20 mouse cellular contexts compared by ENCODE assay signal in genomic region chr16:49532071-49532686, GRCm38 (mm10).
DNase-seq lines count a peak whose midpoint lies in the region; ATAC-seq and TF ChIP-seq lines count a peak whose summit lies in the region.
"Had no signal": no experiment of that assay in that cellular context is flagged by ENCODE, and none has a peak within 500 bp of the region (broad histone marks: within the 10 kb centered on the region; RNA-seq: fewer than 3 reads in every experiment).

No protein-coding gene starts in this region.

- ATAC-seq in liver, embryonic 12.5 days = no peak
- ATAC-seq in midbrain, embryonic 15.5 days (replicated peaks) = peak; percentile 54; the same call in 1 of the 2 replicates
- no peak for ATAC-seq in midbrain, postnatal 0 days (ENCODE audit: low FRiP score)
- ATAC-seq in hindbrain, embryonic 16.5 days = peak; percentile 37
- ATAC-seq: liver, postnatal 0 days had no signal

- H3K79me2 ChIP-seq in liver, adult 2 months (ENCODE audit: control insufficient read depth, insufficient read depth, low read length) = no peaks in the 10 kb centered on the region

- no peak overlapping the region for H3K9ac ChIP-seq in liver, adult 2 months (ENCODE audit: low read depth, low read length)
- no peak overlapping the region for H3K9ac ChIP-seq in liver, embryonic 12.5 days
- no peak overlapping the region for H3K9ac ChIP-seq in midbrain, embryonic 15.5 days
- H3K9ac ChIP-seq in midbrain, postnatal 0 days (replicated peaks; ENCODE audit: low read length, poor library complexity, severe bottlenecking) = no peak overlapping the region
- no peak overlapping the region for H3K9ac ChIP-seq in hindbrain, embryonic 16.5 days (ENCODE audit: low read depth, low read length)
- H3K9ac ChIP-seq: liver, postnatal 0 days had no signal

- H3K27ac ChIP-seq in heart, embryonic 10.5 days = peak overlapping the region; percentile 36; the same call in 1 of the 2 replicates
- peak overlapping the region; percentile 20 for H3K27ac ChIP-seq in liver, adult 2 months (replicated peaks; ENCODE audit: insufficient read depth, low read depth, low read length)
- H3K27ac ChIP-seq in liver, embryonic 12.5 days = no peak overlapping the region
- H3K27ac ChIP-seq in midbrain, embryonic 15.5 days = no peak overlapping the region
- no peak overlapping the region for H3K27ac ChIP-seq in midbrain, postnatal 0 days (ENCODE audit: low read depth, low read length)
- H3K27ac ChIP-seq in hindbrain, embryonic 16.5 days (ENCODE audit: low read depth, low read length) = no peak overlapping the region
- H3K27ac ChIP-seq: layer of hippocampus, adult 2 months; limb, embryonic 10.5 days had no signal

- H3K27me3 ChIP-seq in heart, embryonic 10.5 days (ENCODE audit: insufficient read depth, poor library complexity, severe bottlenecking) = no peaks in the 10 kb centered on the region
- H3K27me3 ChIP-seq in liver, adult 2 months (ENCODE audit: control insufficient read depth, insufficient read depth, low read length) = no peaks in the 10 kb centered on the region
- H3K27me3 ChIP-seq in liver, embryonic 12.5 days (replicated peaks) = no peaks in the 10 kb centered on the region
- no peaks in the 10 kb centered on the region for H3K27me3 ChIP-seq in midbrain, embryonic 15.5 days (replicated peaks)
- no peaks in the 10 kb centered on the region for H3K27me3 ChIP-seq in midbrain, postnatal 0 days (ENCODE audit: insufficient read depth, low read length)
- H3K27me3 ChIP-seq in hindbrain, embryonic 16.5 days (replicated peaks; ENCODE audit: control insufficient read depth, insufficient read depth, low read length) = no peaks in the 10 kb centered on the region
- H3K27me3 ChIP-seq: megakaryocyte, embryonic 14.5 days had no signal

- H3K4me3 ChIP-seq in heart, embryonic 10.5 days = no peak overlapping the region
- H3K4me3 ChIP-seq in liver, adult 2 months (ENCODE audit: insufficient read depth, low read depth, low read length) = no peak overlapping the region
- H3K4me3 ChIP-seq in liver, embryonic 12.5 days = no peak overlapping the region
- H3K4me3 ChIP-seq in midbrain, embryonic 15.5 days = no peak overlapping the region
- H3K4me3 ChIP-seq in midbrain, postnatal 0 days (ENCODE audit: low read depth, low read length) = no peak overlapping the region
- no peak overlapping the region for H3K4me3 ChIP-seq in hindbrain, embryonic 16.5 days (ENCODE audit: low read length)
- H3K4me3 ChIP-seq: gastrocnemius, adult 2 months; layer of hippocampus, adult 2 months; limb, embryonic 10.5 days; megakaryocyte, embryonic 14.5 days had no signal

- TF ChIP-seq POLR2A in liver, adult 2 months (IDR thresholded peaks at IDR 0.05; ENCODE audit: extremely low read depth, insufficient read depth, low read length) = no peak

- WGBS in heart, embryonic 10.5 days = 82% methylated on average over 7 of the region's 7 CpGs
- 42% methylated on average over 7 of the region's 7 CpGs for WGBS in liver, adult 2 months
- 72% methylated on average over 7 of the region's 7 CpGs for WGBS in liver, embryonic 12.5 days (ENCODE audit: insufficient replicate concordance)
- 75% methylated on average over 7 of the region's 7 CpGs for WGBS in midbrain, embryonic 15.5 days
- WGBS in midbrain, postnatal 0 days = 76% methylated on average over 7 of the region's 7 CpGs
- 65% methylated on average over 7 of the region's 7 CpGs for WGBS in hindbrain, embryonic 16.5 days

- DNase-seq in heart, embryonic 10.5 days (ENCODE audit: low spot score) = no peak
- DNase-seq in heart, adult 18-20 months = no peak
- peak; percentile 82 for DNase-seq in liver, adult 2 months (ENCODE audit: extremely low read depth, low read depth, low spot score)
- DNase-seq in midbrain, postnatal 0 days (ENCODE audit: low spot score) = no peak
- no peak for DNase-seq in gastrocnemius, postnatal 25 days
- DNase-seq: adrenal gland, postnatal 25 days; cerebellum, adult 9-10 months; gastrocnemius, adult 2 months; kidney, adult 18-20 months; kidney, postnatal 25 days; liver; liver, postnatal 0 days; lung, postnatal 36 days had no signal

- no peaks in the 10 kb centered on the region for H3K9me3 ChIP-seq in heart, embryonic 10.5 days
- H3K9me3 ChIP-seq in liver, embryonic 12.5 days (replicated peaks) = no peaks in the 10 kb centered on the region
- H3K9me3 ChIP-seq in midbrain, embryonic 15.5 days = no peaks in the 10 kb centered on the region
- no peaks in the 10 kb centered on the region for H3K9me3 ChIP-seq in midbrain, postnatal 0 days (ENCODE audit: low read length)
- H3K9me3 ChIP-seq in hindbrain, embryonic 16.5 days (ENCODE audit: control insufficient read depth, low read length) = no peaks in the 10 kb centered on the region
- H3K9me3 ChIP-seq: limb, embryonic 10.5 days; megakaryocyte, embryonic 14.5 days had no signal

- no peaks in the 10 kb centered on the region for H3K36me3 ChIP-seq in heart, embryonic 10.5 days
- H3K36me3 ChIP-seq in liver, adult 2 months (ENCODE audit: control insufficient read depth, insufficient read depth, low read length) = no peaks in the 10 kb centered on the region
- H3K36me3 ChIP-seq in liver, embryonic 12.5 days = no peaks in the 10 kb centered on the region
- H3K36me3 ChIP-seq in midbrain, embryonic 15.5 days (replicated peaks) = no peaks in the 10 kb centered on the region
- H3K36me3 ChIP-seq in midbrain, postnatal 0 days (ENCODE audit: insufficient read depth, low read length) = no peaks in the 10 kb centered on the region
- no peaks in the 10 kb centered on the region for H3K36me3 ChIP-seq in hindbrain, embryonic 16.5 days (ENCODE audit: control insufficient read depth, insufficient read depth, low read length)
- H3K36me3 ChIP-seq: limb, embryonic 10.5 days had no signal

- H3K4me1 ChIP-seq in heart, embryonic 10.5 days = peaks cover 22% of the 10 kb centered on the region
- H3K4me1 ChIP-seq in liver, adult 2 months (ENCODE audit: control insufficient read depth, insufficient read depth, low read length) = peaks cover 26% of the 10 kb centered on the region
- no peaks in the 10 kb centered on the region for H3K4me1 ChIP-seq in liver, embryonic 12.5 days
- no peaks in the 10 kb centered on the region for H3K4me1 ChIP-seq in midbrain, embryonic 15.5 days
- H3K4me1 ChIP-seq in midbrain, postnatal 0 days (ENCODE audit: insufficient read depth, low read length) = no peaks in the 10 kb centered on the region
- H3K4me1 ChIP-seq in hindbrain, embryonic 16.5 days (ENCODE audit: control insufficient read depth, insufficient read depth, low read depth, low read length) = 0 out of 2 replicates have a peak, but pooled peaks cover 3% of the 10 kb centered on the region
- H3K4me1 ChIP-seq: megakaryocyte, embryonic 14.5 days had no signal

- H3K4me2 ChIP-seq in liver, embryonic 12.5 days = no peak overlapping the region
- H3K4me2 ChIP-seq in midbrain, embryonic 15.5 days = no peak overlapping the region
- no peak overlapping the region for H3K4me2 ChIP-seq in midbrain, postnatal 0 days (ENCODE audit: low read depth, low read length, poor library complexity, severe bottlenecking)
- H3K4me2 ChIP-seq in hindbrain, embryonic 16.5 days (ENCODE audit: low read length) = no peak overlapping the region
- H3K4me2 ChIP-seq: heart, embryonic 11.5 days had no signal

- no peak for TF ChIP-seq CTCF in liver, adult 2 months (IDR thresholded peaks at IDR 0.05; ENCODE audit: low read depth, low read length)
- no peak for TF ChIP-seq CTCF in midbrain, postnatal 0 days (IDR thresholded peaks at IDR 0.05)

Comparison
In these comparisons a context has a peak if more than half of its experiments do, and no peak if none do; other contexts are left out.
1. H3K27ac ChIP-seq: peak in heart, embryonic 10.5 days (single experiment) and liver, adult 2 months (single experiment); none in liver, embryonic 12.5 days (single experiment), midbrain, embryonic 15.5 days (single experiment), midbrain, postnatal 0 days (single experiment) and hindbrain, embryonic 16.5 days (single experiment).
2. ATAC-seq: peak in midbrain, embryonic 15.5 days (single experiment) and hindbrain, embryonic 16.5 days (single experiment); none in liver, embryonic 12.5 days (single experiment) and midbrain, postnatal 0 days (single experiment).